Comparison of ENCODE assay signal across 13 mouse cellular contexts in genomic region chr1:19212691-19213090, GRCm38 (mm10). TPM values are rescaled to one million over a fixed set of nuclear protein-coding genes. Genes with fewer than 3 reads are reported as not detected.
A peak's percentile ranks its signal among the peaks of the same experiment; 100 is the strongest.
DNase-seq lines count a peak whose midpoint lies in the region; ATAC-seq and TF ChIP-seq lines count a peak whose summit lies in the region.
"Had no signal": no experiment of that assay in that cellular context is flagged by ENCODE, and none has a peak within 500 bp of the region (broad histone marks: within the 10 kb centered on the region; RNA-seq: fewer than 3 reads in every experiment).

No protein-coding gene starts in this region.

- H3K9ac ChIP-seq in embryonic facial prominence, embryonic 11.5 days (replicated peaks; ENCODE audit: low read length): peak overlapping the region; percentile 43
- H3K9ac ChIP-seq in hindbrain, postnatal 0 days (replicated peaks; ENCODE audit: low read length): no peak overlapping the region
- H3K9ac ChIP-seq in midbrain, embryonic 16.5 days (ENCODE audit: low read depth, low read length): peak overlapping the region; percentile 53
- H3K9ac ChIP-seq: lung, embryonic 15.5 days had no signal

- H3K4me3 ChIP-seq in embryonic facial prominence, embryonic 11.5 days (ENCODE audit: low read depth, low read length): peak overlapping the region; percentile 18
- peak overlapping the region; percentile 16 for H3K4me3 ChIP-seq in hindbrain, postnatal 0 days (ENCODE audit: low read length)
- peak overlapping the region; percentile 37 for H3K4me3 ChIP-seq in midbrain, embryonic 16.5 days (ENCODE audit: low read depth, low read length)
- H3K4me3 ChIP-seq in cerebellum, adult 2 months (replicated peaks; ENCODE audit: insufficient read depth, low read depth, low read length): no peak overlapping the region
- no peak overlapping the region for H3K4me3 ChIP-seq in lung, adult 2 months (replicated peaks; ENCODE audit: extremely low read depth, low read depth, low read length)
- H3K4me3 ChIP-seq: lung, embryonic 15.5 days had no signal

- DNase-seq in brain, embryonic 14.5 days (ENCODE audit: low read depth): peak; percentile 25
- DNase-seq in embryonic facial prominence, embryonic 11.5 days (ENCODE audit: low spot score): no peak
- no peak for DNase-seq in hindbrain, postnatal 0 days (ENCODE audit: low spot score)
- DNase-seq in cerebellum, adult 2 months: no peak
- DNase-seq in lung, adult 2 months: no peak
- no peak for DNase-seq in adrenal gland, postnatal 10 days
- DNase-seq: cerebellum, adult 18-20 months; heart, postnatal 10 days; kidney, postnatal 36 days; thymus, postnatal 4 days had no signal

- peaks cover 42% of the 10 kb centered on the region for H3K27me3 ChIP-seq in embryonic facial prominence, embryonic 11.5 days (ENCODE audit: control insufficient read depth, insufficient read depth, low read length)
- H3K27me3 ChIP-seq in hindbrain, postnatal 0 days (ENCODE audit: insufficient read depth, low read length): peaks cover 77% of the 10 kb centered on the region
- H3K27me3 ChIP-seq in midbrain, embryonic 16.5 days (ENCODE audit: control insufficient read depth, insufficient read depth, low read depth, low read length): peaks cover 42% of the 10 kb centered on the region
- H3K27me3 ChIP-seq in cerebellum, adult 2 months (ENCODE audit: control insufficient read depth, insufficient read depth, low read length): peaks cover 6% of the 10 kb centered on the region; the same call in 1 of the 2 replicates
- H3K27me3 ChIP-seq: CH12.LX had no signal

- H3K4me2 ChIP-seq in embryonic facial prominence, embryonic 11.5 days (ENCODE audit: low read depth, low read length): 0 out of 2 replicates have a peak overlapping the region, but pooled peaks have one; percentile 13
- peak overlapping the region; percentile 24; the same call in 1 of the 2 replicates for H3K4me2 ChIP-seq in hindbrain, postnatal 0 days (ENCODE audit: low read depth, low read length)
- H3K4me2 ChIP-seq in midbrain, embryonic 16.5 days (ENCODE audit: low read length): peak overlapping the region; percentile 21
- H3K4me2 ChIP-seq: lung, embryonic 15.5 days had no signal

- no peak for TF ChIP-seq POLR2A in brain, embryonic 14.5 days (IDR thresholded peaks at IDR 0.05; ENCODE audit: borderline replicate concordance, extremely low read depth, insufficient read depth, insufficient read length, poor library complexity, severe bottlenecking)
- TF ChIP-seq POLR2A in cerebellum, adult 2 months (IDR thresholded peaks at IDR 0.05; ENCODE audit: borderline replicate concordance, insufficient read depth, low read length): no peak
- TF ChIP-seq POLR2A in lung, adult 2 months (IDR thresholded peaks at IDR 0.05; ENCODE audit: borderline replicate concordance, extremely low read depth, low read depth, low read length): no peak

- ATAC-seq in embryonic facial prominence, embryonic 11.5 days (replicated peaks; ENCODE audit: insufficient number of reproducible peaks, low FRiP score, low TSS enrichment, low read depth): no peak
- ATAC-seq in hindbrain, postnatal 0 days: no peak
- ATAC-seq in midbrain, embryonic 16.5 days: no peak

- no peaks in the 10 kb centered on the region for H3K9me3 ChIP-seq in embryonic facial prominence, embryonic 11.5 days (replicated peaks; ENCODE audit: control insufficient read depth, low read length)
- H3K9me3 ChIP-seq in hindbrain, postnatal 0 days (ENCODE audit: low read length): no peaks in the 10 kb centered on the region
- no peaks in the 10 kb centered on the region for H3K9me3 ChIP-seq in midbrain, embryonic 16.5 days (replicated peaks; ENCODE audit: control insufficient read depth, low read length, poor library complexity, severe bottlenecking)
- H3K9me3 ChIP-seq: lung, embryonic 15.5 days had no signal

- H3K36me3 ChIP-seq in embryonic facial prominence, embryonic 11.5 days (replicated peaks; ENCODE audit: control insufficient read depth, insufficient read depth, low read depth, low read length): no peaks in the 10 kb centered on the region
- H3K36me3 ChIP-seq in hindbrain, postnatal 0 days (ENCODE audit: insufficient read depth, low read length): no peaks in the 10 kb centered on the region
- no peaks in the 10 kb centered on the region for H3K36me3 ChIP-seq in midbrain, embryonic 16.5 days (ENCODE audit: control insufficient read depth, insufficient read depth, low read length)
- H3K36me3 ChIP-seq: lung, embryonic 15.5 days had no signal

- TF ChIP-seq CTCF in brain, embryonic 14.5 days (IDR thresholded peaks at IDR 0.05; ENCODE audit: borderline replicate concordance, extremely low read depth, insufficient read depth, insufficient read length): no peak
- TF ChIP-seq CTCF in hindbrain, postnatal 0 days (IDR thresholded peaks at IDR 0.05; ENCODE audit: low read depth): no peak
- no peak for TF ChIP-seq CTCF in cerebellum, adult 2 months (IDR thresholded peaks at IDR 0.05; ENCODE audit: borderline replicate concordance, insufficient read depth, low read depth, low read length)
- TF ChIP-seq CTCF in lung, adult 2 months (IDR thresholded peaks at IDR 0.05; ENCODE audit: insufficient read depth, low read length): no peak

- H3K4me1 ChIP-seq in embryonic facial prominence, embryonic 11.5 days (ENCODE audit: control insufficient read depth, insufficient read depth, low read length): no peaks in the 10 kb centered on the region; the same call in 1 of the 2 replicates
- H3K4me1 ChIP-seq in hindbrain, postnatal 0 days (ENCODE audit: insufficient read depth, low read length): no peaks in the 10 kb centered on the region
- H3K4me1 ChIP-seq in midbrain, embryonic 16.5 days (ENCODE audit: control insufficient read depth, insufficient read depth, low read length): no peaks in the 10 kb centered on the region
- H3K4me1 ChIP-seq in cerebellum, adult 2 months (ENCODE audit: control insufficient read depth, insufficient read depth, low read length): no peaks in the 10 kb centered on the region
- H3K4me1 ChIP-seq in lung, adult 2 months (ENCODE audit: control insufficient read depth, insufficient read depth, low read length): no peaks in the 10 kb centered on the region

- H3K27ac ChIP-seq in embryonic facial prominence, embryonic 11.5 days (replicated peaks; ENCODE audit: low read depth, low read length): no peak overlapping the region
- H3K27ac ChIP-seq in hindbrain, postnatal 0 days: no peak overlapping the region
- H3K27ac ChIP-seq in midbrain, embryonic 16.5 days (ENCODE audit: low read length): peak overlapping the region; percentile 86
- H3K27ac ChIP-seq in cerebellum, adult 2 months (ENCODE audit: insufficient read depth, low read length): no peak overlapping the region
- H3K27ac ChIP-seq: lung, embryonic 15.5 days had no signal

- 0% methylated on average over 4 of the region's 4 CpGs for WGBS in embryonic facial prominence, embryonic 11.5 days
- WGBS in hindbrain, postnatal 0 days: under 1% methylated on average over 4 of the region's 4 CpGs
- WGBS in midbrain, embryonic 16.5 days: 2% methylated on average over 4 of the region's 4 CpGs
- 3% methylated on average over 4 of the region's 4 CpGs for WGBS in cerebellum, adult 2 months
- WGBS in lung, adult 2 months: 3% methylated on average over 4 of the region's 4 CpGs

RNA-seq across cellular contexts. Expression of gene Tfap2b, which starts 4.0 kb away (rescaled TPM):
- polyA plus RNA-seq in brain, embryonic 14.5 days (2012; rRNA removed): 71.9 and 125 TPM in 2 replicates
- 22.9 and 29.1 TPM in 2 replicates for polyA plus RNA-seq in embryonic facial prominence, embryonic 11.5 days (2014; fragmentation: Nextera tagmentation; extraction: Ambion mirVana)
- total RNA-seq in hindbrain, postnatal 0 days (2014; rRNA removed): 35.3 and 36.5 TPM in 2 replicates
- 48.7 and 50.4 TPM in 2 replicates for polyA plus RNA-seq in hindbrain, postnatal 0 days (2015; fragmentation: Nextera tagmentation; extraction: Ambion mirVana)
- polyA plus RNA-seq in midbrain, embryonic 16.5 days (2015; fragmentation: Nextera tagmentation; extraction: Ambion mirVana): 141 and 223 TPM in 2 replicates
- polyA plus RNA-seq in cerebellum, adult 2 months (2012; rRNA removed): 17.9 and 24.4 TPM in 2 replicates
- polyA plus RNA-seq in lung, adult 2 months (2012; rRNA removed): not detected in 2 replicates
- 10 to 100 TPM in 1 of 2 experiments, 1 to 10 TPM in 1; 8.6 to 12.1 TPM for total RNA-seq in adrenal gland, postnatal 10 days (2021)
- total RNA-seq: CH12.LX; heart, postnatal 10 days had no signal

Comparison
In these comparisons a context has a peak if more than half of its experiments do, and no peak if none do; other contexts are left out.
1. H3K4me3 ChIP-seq: peak in embryonic facial prominence, embryonic 11.5 days (single experiment), hindbrain, postnatal 0 days (single experiment) and midbrain, embryonic 16.5 days (single experiment); none in cerebellum, adult 2 months (single experiment) and lung, adult 2 months (single experiment).
2. RNA of gene Tfap2b, which starts 4.0 kb away (polyA plus RNA-seq): 141 to 223 TPM in midbrain, embryonic 16.5 days, 71.9 to 125 TPM in brain, embryonic 14.5 days, 48.7 to 50.4 TPM in hindbrain, postnatal 0 days, 22.9 to 29.1 TPM in embryonic facial prominence, embryonic 11.5 days and 17.9 to 24.4 TPM in cerebellum, adult 2 months; not detected in lung, adult 2 months; every median in the first group is over 10 times any median in the second.
3. Peak in every context shown above with its lines, with median percentiles within 50 percentile points of each other: H3K4me2 ChIP-seq.